Mouse (Mus musculus): ENCODE data around the gene Lrfn1.

DNA sequence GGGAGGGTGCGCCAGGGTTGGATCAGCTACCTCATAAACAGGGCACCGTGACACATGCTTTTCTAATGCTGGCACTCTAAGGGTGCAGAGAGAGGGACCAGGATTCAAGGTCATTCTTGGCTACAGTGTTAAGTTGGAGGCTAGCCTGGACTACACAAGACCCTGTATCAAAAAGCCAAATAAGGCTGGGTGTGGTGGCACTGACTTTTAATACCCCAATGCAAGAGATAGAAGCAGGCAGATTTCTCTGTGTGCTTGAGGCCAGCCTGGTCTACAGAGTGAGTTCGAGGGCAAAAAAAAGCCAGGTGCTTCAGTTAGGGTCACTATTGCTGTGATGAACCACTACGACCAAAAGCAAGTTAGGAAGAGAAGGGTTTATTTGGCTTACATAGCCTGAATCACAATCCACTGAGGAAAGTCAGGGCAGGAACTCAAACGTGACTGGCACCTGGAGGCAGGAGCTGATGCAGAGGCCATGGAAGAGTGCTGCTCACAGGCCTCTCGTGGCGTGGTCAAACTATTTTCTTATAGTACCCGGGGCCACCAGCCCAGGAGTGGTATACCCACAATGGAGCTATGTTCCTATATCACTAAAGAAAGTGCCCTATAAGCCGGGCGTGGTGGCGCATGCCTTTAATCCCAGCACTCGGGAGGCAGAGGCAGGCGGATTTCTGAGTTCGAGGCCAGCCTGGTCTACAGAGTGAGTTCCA, 9.8 kb upstream of the Lrfn1 start:
- TF ChIP-seq POLR2A (IDR thresholded peaks at IDR 0.05; ENCODE audit: insufficient read depth, low read depth, low read length): no peak
- no peak for TF ChIP-seq CTCF (IDR thresholded peaks at IDR 0.05)

Measured in heart, adult 2 months (tissue).